In the genomic region with DNA sequence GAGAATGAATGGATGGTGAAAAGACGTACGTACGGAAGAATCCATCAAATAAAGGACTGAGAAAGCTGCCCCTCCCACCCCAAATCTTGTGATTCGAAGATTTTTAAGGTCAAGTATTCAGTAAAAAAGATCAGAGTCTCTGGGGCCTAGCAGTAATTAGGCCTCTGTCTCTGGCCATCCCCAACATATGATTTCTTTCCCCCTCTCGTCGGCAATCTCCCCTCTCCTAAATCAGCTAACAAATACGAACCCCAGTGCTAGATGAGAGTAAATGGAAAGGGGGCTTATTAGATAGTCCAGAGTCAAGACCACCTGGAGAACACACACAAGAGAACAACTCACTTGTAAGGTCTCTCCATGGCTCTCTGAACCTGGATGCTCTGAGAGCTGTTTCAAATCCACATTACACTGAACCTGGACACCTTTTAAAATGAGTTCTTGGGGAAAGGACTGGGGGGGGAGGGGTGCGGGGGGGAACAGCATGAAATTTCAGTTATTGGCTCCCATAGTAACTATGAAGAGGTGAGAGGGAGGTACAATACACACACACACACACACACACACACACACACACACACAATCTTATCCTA, we compare ENCODE assay signal across 9 mouse cellular contexts. TPM values are rescaled to one million over a fixed set of nuclear protein-coding genes. Genes with fewer than 3 reads are reported as not detected.
DNase-seq lines count a peak whose midpoint lies in the region; ATAC-seq and TF ChIP-seq lines count a peak whose summit lies in the region.
"Had no signal": no experiment of that assay in that cellular context is flagged by ENCODE, and none has a peak within 500 bp of the region (broad histone marks: within the 10 kb centered on the region; RNA-seq: fewer than 3 reads in every experiment).

No protein-coding gene starts in this region.

- peak overlapping the region; percentile 63; the same call in 1 of the 2 replicates for H3K9ac ChIP-seq in lung, postnatal 0 days (replicated peaks; ENCODE audit: low read depth)
- peak overlapping the region; percentile 89 for H3K9ac ChIP-seq in limb, embryonic 12.5 days (replicated peaks)
- H3K9ac ChIP-seq in stomach, embryonic 16.5 days (ENCODE audit: low read length), result peak overlapping the region; percentile 89; the same call in 1 of the 2 replicates

- H3K27ac ChIP-seq in lung, postnatal 0 days (ENCODE audit: low read length), result peak overlapping the region; percentile 96; the same call in 1 of the 2 replicates
- peak overlapping the region; percentile 96 for H3K27ac ChIP-seq in limb, embryonic 12.5 days
- peak overlapping the region; percentile 96; the same call in 1 of the 2 replicates for H3K27ac ChIP-seq in stomach, embryonic 16.5 days (ENCODE audit: low read length)

- TF ChIP-seq EP300 in lung, postnatal 0 days (IDR thresholded peaks at IDR 0.05), result no peak

- H3K27me3 ChIP-seq in lung, postnatal 0 days (replicated peaks; ENCODE audit: insufficient read depth, low read length), result no peaks in the 10 kb centered on the region
- H3K27me3 ChIP-seq in limb, embryonic 12.5 days, result no peaks in the 10 kb centered on the region
- H3K27me3 ChIP-seq in stomach, embryonic 16.5 days (ENCODE audit: control insufficient read depth, insufficient read depth, low read length), result no peaks in the 10 kb centered on the region

- no peaks in the 10 kb centered on the region for H3K9me3 ChIP-seq in lung, postnatal 0 days (ENCODE audit: low read length)
- H3K9me3 ChIP-seq in limb, embryonic 12.5 days, result no peaks in the 10 kb centered on the region
- H3K9me3 ChIP-seq in stomach, embryonic 16.5 days (replicated peaks; ENCODE audit: control insufficient read depth, low read length), result no peaks in the 10 kb centered on the region

- peak overlapping the region; percentile 71; the same call in 1 of the 2 replicates for H3K4me3 ChIP-seq in lung, postnatal 0 days (ENCODE audit: low read depth, low read length)
- H3K4me3 ChIP-seq in limb, embryonic 12.5 days (replicated peaks), result peak overlapping the region; percentile 67
- H3K4me3 ChIP-seq in stomach, embryonic 16.5 days (replicated peaks; ENCODE audit: low read length), result peak overlapping the region; percentile 72

- no peak for ATAC-seq in lung, postnatal 0 days
- no peak for ATAC-seq in limb, embryonic 12.5 days (ENCODE audit: insufficient number of reproducible peaks, insufficient read depth, low FRiP score, low TSS enrichment, low read depth)
- no peak for ATAC-seq in stomach, embryonic 16.5 days (ENCODE audit: insufficient read depth, low FRiP score)

- no peak for TF ChIP-seq CTCF in lung, postnatal 0 days (IDR thresholded peaks at IDR 0.05)

- no peaks in the 10 kb centered on the region for H3K36me3 ChIP-seq in lung, postnatal 0 days (ENCODE audit: insufficient read depth, low read length)
- peaks cover 15% of the 10 kb centered on the region for H3K36me3 ChIP-seq in limb, embryonic 12.5 days
- H3K36me3 ChIP-seq in stomach, embryonic 16.5 days (ENCODE audit: control insufficient read depth, insufficient read depth, low read length), result no peaks in the 10 kb centered on the region

- H3K4me2 ChIP-seq in lung, postnatal 0 days (replicated peaks; ENCODE audit: low read depth, low read length), result peak overlapping the region; percentile 74
- peak overlapping the region; percentile 60 for H3K4me2 ChIP-seq in limb, embryonic 12.5 days
- peak overlapping the region; percentile 82 for H3K4me2 ChIP-seq in stomach, embryonic 16.5 days (ENCODE audit: low read depth, low read length)

- WGBS in lung, postnatal 0 days, result 60% methylated on average over 8 of the region's 8 CpGs
- WGBS in limb, embryonic 12.5 days, result 49% methylated on average over 8 of the region's 8 CpGs
- whole genome bisulfite sequencing in stomach, embryonic 16.5 days, result 54% methylated on average over 8 of the region's 8 CpGs

- peaks cover 3% of the 10 kb centered on the region; the same call in 1 of the 2 replicates for H3K4me1 ChIP-seq in lung, postnatal 0 days (ENCODE audit: insufficient read depth, low read depth, low read length)
- H3K4me1 ChIP-seq in limb, embryonic 12.5 days (replicated peaks), result peaks cover 63% of the 10 kb centered on the region
- H3K4me1 ChIP-seq in stomach, embryonic 16.5 days (ENCODE audit: control insufficient read depth, insufficient read depth, low read length), result peaks cover 42% of the 10 kb centered on the region

- DNase-seq in cerebellum, adult 9-10 months, result peak; percentile 72
- DNase-seq in cerebellum, postnatal 36 days, result no peak
- no peak for DNase-seq in lung, postnatal 0 days (ENCODE audit: low spot score)
- DNase-seq in lung, postnatal 4 days, result no peak
- no peak for DNase-seq in layer of hippocampus, postnatal 25 days (ENCODE audit: extremely low spot score in 1 of 2, low spot score in 1 of 2)
- DNase-seq in thymus, postnatal 0 days (ENCODE audit: low spot score), result no peak
- DNase-seq: adrenal gland, adult 8-10 months had no signal

RNA-seq across cellular contexts. Expression of a gene that starts 2.3 kb away (rescaled TPM):
- 0.66 and 0.96 TPM in 2 replicates for polyA plus RNA-seq in lung, postnatal 0 days (2015; fragmentation: Nextera tagmentation; extraction: Ambion mirVana)
- 1.00 and 1.2 TPM in 2 replicates for polyA plus RNA-seq in limb, embryonic 12.5 days (2016; fragmentation: Nextera tagmentation; extraction: Ambion mirVana)
- 8.0 and 12.8 TPM in 2 replicates for polyA plus RNA-seq in stomach, embryonic 16.5 days (2015; fragmentation: Nextera tagmentation; extraction: Ambion mirVana)
- 1 to 10 TPM in 1 of 2 experiments, under 1 TPM in 1; 0.54 to 1.8 TPM for total RNA-seq in layer of hippocampus, postnatal 25 days (2021)
- 0.90 and 1.5 TPM in 2 replicates for polyA plus RNA-seq in thymus, postnatal 0 days (2015; fragmentation: Nextera tagmentation; extraction: Ambion mirVana)

RNA-seq across cellular contexts. Expression of a gene that starts 7.4 kb away (rescaled TPM):
- 23.0 and 24.1 TPM in 2 replicates for polyA plus RNA-seq in lung, postnatal 0 days (2015; fragmentation: Nextera tagmentation; extraction: Ambion mirVana)
- 51.7 and 60.9 TPM in 2 replicates for polyA plus RNA-seq in limb, embryonic 12.5 days (2016; fragmentation: Nextera tagmentation; extraction: Ambion mirVana)
- 23.1 and 24.4 TPM in 2 replicates for polyA plus RNA-seq in stomach, embryonic 16.5 days (2015; fragmentation: Nextera tagmentation; extraction: Ambion mirVana)
- total RNA-seq in layer of hippocampus, postnatal 25 days (2021), result 10 to 100 TPM; 36.0 to 39.0 TPM
- 40.7 and 44.5 TPM in 2 replicates for polyA plus RNA-seq in thymus, postnatal 0 days (2015; fragmentation: Nextera tagmentation; extraction: Ambion mirVana)

RNA-seq across cellular contexts. Expression of a gene that starts 28.6 kb away (rescaled TPM):
- polyA plus RNA-seq in lung, postnatal 0 days (2015; fragmentation: Nextera tagmentation; extraction: Ambion mirVana), result 46.3 and 56.6 TPM in 2 replicates
- 241 and 253 TPM in 2 replicates for polyA plus RNA-seq in limb, embryonic 12.5 days (2016; fragmentation: Nextera tagmentation; extraction: Ambion mirVana)
- 81.9 and 92.6 TPM in 2 replicates for polyA plus RNA-seq in stomach, embryonic 16.5 days (2015; fragmentation: Nextera tagmentation; extraction: Ambion mirVana)
- 10 to 100 TPM; 27.1 to 40.5 TPM for total RNA-seq in layer of hippocampus, postnatal 25 days (2021)
- 26.9 and 27.0 TPM in 2 replicates for polyA plus RNA-seq in thymus, postnatal 0 days (2015; fragmentation: Nextera tagmentation; extraction: Ambion mirVana)

RNA-seq across cellular contexts. Expression of a gene that starts 29.1 kb away (rescaled TPM):
- 0.08 TPM in 1 of 2 replicates, not detected in the other for polyA plus RNA-seq in lung, postnatal 0 days (2015; fragmentation: Nextera tagmentation; extraction: Ambion mirVana)
- not detected in 2 replicates for polyA plus RNA-seq in limb, embryonic 12.5 days (2016; fragmentation: Nextera tagmentation; extraction: Ambion mirVana)
- not detected in 2 replicates for polyA plus RNA-seq in stomach, embryonic 16.5 days (2015; fragmentation: Nextera tagmentation; extraction: Ambion mirVana)
- not detected for total RNA-seq in layer of hippocampus, postnatal 25 days (2021)
- polyA plus RNA-seq in thymus, postnatal 0 days (2015; fragmentation: Nextera tagmentation; extraction: Ambion mirVana), result not detected in 2 replicates
- total RNA-seq: adrenal gland, adult 8-10 months had no signal
